Mouse (Mus musculus) granulocyte monocyte progenitor cell, adult 5-6 weeks (primary cell): ENCODE results near the gene Sympk. TPM values are rescaled to one million over a fixed set of nuclear protein-coding genes. Genes with fewer than 3 reads are reported as not detected.

Experiments
- ATAC-seq: replicated peaks from 2 replicates; pipeline ENCODE4 v1.8.0; 2016; ENCODE audit warnings: mild to moderate bottlenecking, moderate TSS enrichment, inconsistent platforms; ENCODE audit not compliant: poor library complexity, severe bottlenecking
- total RNA-seq, 2 experiments: library from RNA; stranded (forward) in 1 of 2; stranded (reverse) in 1 of 2; fragments of 200-712, 200-1000 nt in 1 of 2; fragments of >200 nt in 1 of 2; fragmentation: Nextera tagmentation in 1 of 2; gene quantifications; 2 replicates each; pipeline ENCODE4 v1.2.3; 2014 to 2017

Sympk gene
- total RNA-seq (2014; fragmentation: Nextera tagmentation) (79.9 and 98.6 TPM in 2 replicates), total RNA-seq (2017) (38.5 and 46.7 TPM in 2 replicates)

DNA sequence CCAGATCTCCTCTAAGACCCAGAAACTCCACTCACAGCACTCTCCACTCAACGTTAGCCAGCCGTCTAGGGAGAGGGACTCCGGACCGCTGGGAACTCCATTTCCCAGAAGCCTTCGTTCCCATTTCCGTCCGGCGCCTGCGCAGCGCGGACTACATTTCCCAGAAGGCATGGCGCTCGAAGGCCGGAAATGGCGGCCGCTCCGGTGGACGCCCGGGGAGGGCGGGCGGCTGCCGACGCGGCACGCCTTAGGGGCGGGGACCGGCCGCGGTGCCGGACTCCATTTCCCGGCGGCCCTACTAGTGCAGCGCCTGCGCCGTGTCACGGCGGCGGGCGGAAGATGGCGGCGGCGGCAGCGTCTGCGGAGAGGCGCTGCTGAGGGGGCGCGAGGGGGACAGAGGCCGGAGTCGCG lies at the start of gene Sympk:
Sympk (plus strand) TSS at position 282 of the 411 bp plus-strand sequence.
- peak; percentile 83 for ATAC-seq

DNA sequence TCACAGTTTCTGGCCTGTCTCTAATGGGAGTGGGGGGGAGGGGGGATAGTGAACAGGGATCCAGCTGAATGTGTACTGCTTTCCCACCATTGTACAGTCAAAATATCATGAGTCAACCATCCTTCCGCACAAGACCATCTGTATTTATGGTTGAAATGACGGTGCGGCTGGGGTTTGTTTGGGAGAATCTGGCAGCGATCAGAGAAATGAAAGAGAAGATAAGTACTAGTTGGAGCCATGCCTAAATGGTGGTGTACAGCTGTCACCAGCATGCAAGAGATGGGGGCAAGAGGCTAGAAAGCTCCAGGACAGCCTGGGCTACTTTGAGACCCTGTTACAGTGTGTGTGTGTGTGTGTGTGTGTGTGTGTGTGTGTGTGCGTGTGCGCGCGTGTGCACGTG lies 45.8 kb upstream of the Sympk start:
- ATAC-seq, result no peak

DNA sequence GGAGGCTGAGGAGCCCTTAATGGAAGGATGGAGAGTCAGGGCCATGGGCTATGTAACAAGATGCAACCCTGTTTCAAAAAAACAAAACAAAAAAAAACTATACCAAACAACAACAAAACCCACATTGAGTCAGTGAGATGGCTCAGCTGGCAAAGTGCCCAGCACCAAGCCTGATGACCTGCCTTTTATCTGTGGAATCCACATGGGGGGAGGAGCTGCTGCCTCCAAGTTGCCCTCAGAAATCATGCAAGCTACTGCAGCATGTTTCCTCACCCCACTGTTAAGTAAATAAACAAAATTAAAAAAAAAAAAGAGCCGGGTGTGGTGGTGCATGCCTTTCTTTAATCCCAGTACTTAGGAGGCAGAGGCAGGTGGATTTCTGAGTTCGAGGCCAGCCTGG lies 37.7 kb upstream of the Sympk start:
- ATAC-seq, result no peak

DNA sequence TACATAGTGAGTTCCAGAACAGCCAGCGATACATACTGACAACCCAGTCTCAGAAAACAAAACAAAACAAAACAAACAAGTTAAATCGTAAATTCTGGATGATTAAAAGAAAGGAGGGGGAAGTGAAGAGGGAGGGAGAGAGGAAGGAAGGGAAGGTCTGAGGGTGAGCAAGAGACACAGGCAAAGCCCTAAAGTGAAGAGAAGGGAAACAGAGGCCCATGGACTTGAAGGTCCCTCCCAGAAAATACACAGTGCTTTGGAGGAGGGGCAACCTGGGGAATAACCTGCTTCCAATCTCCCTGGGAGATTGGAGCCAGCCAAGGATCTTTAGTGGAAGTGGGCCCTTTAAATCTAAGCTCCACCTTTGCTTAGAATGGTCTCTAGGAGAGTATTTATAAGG lies 37.1 kb upstream of the Sympk start, which contains the start of gene Nanos2:
Nanos2 (plus strand) TSS at position 301 of the 400 bp plus-strand sequence.
- ATAC-seq, result no peak

DNA sequence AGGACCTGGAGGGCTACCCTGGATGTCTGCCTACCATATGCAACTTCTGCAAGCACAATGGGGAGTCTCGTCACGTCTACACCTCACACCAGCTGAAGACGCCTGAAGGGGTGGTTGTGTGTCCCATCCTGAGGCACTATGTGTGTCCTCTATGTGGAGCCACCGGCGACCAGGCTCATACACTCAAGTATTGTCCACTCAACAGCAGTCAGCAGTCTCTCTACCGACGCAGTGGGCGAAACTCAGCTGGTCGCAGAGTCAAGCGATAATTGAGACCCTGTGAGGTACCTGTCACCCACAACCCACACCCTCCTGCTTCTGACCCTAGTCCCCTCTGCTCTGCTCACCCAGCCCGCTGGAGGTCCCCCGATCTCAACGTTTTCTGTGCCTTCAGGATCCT lies 36.4 kb upstream of the Sympk start:
- ATAC-seq, result no peak

DNA sequence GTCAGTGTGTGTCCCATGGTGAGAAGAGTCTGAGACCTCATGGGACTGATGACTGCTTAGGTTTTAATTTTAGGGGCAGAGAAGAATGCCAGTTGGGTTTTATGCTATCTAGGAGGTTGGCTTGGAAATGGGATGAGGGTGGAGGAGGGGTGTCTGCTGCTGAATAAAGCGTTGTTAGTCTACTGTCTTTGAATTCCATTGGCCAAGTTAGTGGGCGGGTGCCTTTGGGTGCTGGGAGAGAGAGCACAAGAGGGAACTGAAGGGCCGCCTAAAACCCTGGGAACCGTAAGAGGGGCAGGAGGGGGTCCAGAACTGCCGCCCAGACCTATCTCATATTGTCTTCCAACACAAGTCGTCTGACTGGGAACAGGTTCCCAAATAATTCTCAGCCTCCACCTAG lies 35.4 kb upstream of the Sympk start:
- no peak for ATAC-seq

DNA sequence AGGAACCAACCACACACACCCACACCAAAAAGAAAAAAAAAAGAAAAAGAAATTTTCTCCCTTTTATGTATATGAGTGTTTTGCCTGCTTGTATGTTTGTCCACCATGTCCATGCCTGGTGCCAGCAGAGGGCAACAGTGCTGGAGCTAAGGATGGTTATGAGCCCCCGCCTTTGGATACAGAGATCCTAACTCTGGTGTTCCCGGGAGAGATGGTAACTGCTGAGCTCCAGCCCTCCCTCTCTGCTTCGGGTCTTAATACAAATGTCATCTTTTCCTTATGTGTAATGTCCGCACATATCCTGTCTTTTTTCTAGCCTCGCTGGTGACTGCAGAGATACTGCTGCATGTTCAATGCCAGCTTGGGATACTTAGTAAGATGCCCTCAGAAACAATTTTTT lies 34.2 kb upstream of the Sympk start:
- ATAC-seq, result no peak

DNA sequence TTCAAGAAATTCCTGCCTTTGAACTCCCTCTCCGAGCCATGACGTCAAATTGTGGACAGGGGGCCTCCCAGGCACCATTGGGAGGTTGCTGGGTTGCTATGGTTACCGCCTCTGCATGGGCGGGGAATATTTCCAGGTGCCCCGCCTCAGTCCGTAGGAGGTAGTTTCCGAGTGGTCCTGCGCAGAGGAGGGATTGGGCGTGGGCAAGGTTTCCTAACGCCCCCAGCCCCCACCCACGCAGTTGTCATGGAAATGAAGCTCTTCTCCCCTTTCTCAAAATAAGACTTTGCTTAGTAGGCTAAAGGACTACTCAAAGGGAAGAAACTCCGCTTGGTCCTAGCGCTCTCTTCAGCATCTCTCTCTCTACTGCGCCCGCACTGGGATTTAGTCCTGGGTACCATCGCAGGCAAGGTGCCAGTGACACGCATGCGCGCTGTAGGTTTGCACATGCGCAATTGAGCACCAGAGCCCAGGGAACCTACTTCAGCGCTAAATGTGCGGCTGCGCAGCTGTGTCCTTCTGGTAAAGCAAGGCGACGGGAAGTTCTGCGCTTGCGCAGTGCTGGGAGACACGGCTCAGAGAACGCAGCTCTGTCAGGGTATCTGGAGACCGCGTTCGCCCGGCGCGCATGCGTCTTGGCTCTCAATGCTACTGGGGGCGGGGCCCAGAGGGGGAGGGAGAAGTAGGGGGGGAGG lies 33.4 kb upstream of the Sympk start, which contains the start of gene Mypop:
Mypop (plus strand) TSS at position 645 of the 695 bp plus-strand sequence.
- peak; percentile 86 for ATAC-seq

DNA sequence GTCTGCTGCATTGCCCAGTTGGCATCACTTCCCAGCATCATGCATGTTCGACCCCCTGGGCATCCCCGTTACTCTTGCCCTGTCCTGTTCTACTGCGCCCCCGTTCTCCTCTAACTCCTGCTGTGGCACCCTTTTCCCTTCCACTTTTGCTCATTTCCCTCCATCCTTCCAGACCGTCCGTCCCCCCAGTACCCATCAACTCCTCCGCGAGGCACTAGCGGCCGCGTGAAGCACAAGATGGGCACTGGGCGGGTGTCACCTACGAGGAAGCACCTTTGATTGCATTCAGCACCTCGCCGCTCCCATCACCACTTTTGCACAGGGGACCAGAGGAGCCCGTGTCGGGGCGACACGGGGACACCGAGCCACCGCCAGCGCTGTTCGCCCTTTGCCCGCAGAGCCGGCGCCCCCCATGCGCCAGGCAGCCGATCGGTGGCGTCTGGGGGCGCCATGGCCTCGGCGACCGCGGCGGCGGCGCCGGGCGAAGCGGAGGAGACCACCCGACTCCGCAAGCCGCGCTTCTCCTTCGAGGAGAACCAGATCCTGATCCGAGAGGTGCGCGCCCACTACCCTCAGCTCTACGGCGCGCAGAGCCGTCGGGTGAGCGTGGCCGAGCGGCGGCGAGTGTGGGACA lies 32.4 kb upstream of the Sympk start:
- no peak for ATAC-seq

DNA sequence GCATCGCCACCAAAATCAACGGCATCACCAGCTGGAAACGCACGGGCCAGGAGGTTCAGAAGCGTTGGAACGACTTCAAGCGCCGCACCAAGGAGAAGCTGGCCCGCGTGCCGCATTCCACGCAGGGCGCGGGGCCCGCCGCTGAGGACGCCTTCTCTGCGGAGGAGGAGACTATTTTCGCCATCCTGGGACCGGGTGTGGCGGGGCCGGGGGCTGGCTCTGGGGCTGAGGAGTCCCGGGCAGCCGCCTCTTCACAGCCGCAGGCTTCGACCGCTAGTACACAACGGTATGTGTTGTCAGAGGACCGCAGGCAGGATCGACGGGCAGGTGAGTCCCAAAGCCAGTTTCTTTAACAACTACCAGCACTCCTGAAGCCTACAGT lies 31.9 kb upstream of the Sympk start:
- ATAC-seq, result no peak

DNA sequence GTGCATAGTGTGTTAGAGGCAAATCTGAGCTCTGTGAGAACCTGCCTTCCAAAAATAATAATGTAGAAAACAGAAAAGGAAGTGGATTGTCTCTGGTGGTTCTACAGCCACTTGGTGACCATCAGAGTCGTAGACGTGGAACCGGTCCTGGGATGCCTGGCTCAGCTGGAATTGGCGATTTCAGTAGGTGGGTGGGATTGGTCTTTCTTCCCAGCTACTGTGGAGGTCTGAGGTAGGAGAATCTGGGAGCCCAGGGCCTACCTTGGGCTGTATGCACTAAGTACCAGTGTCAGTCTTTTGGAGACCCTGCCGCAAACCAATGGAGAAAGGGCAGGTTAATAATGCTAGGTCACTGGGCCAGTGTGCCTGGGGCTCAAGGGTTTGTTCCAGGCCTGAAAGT lies 31.1 kb upstream of the Sympk start:
- ATAC-seq, result no peak

DNA sequence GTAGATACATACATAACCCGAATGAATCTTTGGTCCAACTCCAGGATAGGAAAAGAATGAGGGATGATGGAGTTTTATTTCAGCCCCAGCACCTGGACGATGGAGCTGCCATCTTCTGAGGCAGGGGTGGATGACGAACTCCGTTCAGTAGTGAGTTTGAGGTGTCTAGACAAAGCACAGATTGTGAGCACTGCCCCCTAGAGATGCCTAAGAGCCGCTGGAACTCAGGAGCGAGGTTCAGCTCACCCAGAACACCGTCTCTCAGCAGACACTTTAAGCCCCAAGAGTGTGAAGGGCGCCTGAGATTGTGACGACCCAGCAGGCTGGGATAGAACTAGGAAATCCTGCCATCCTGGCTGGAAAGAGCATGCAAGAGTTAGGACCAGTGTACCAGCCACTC lies 25.3 kb upstream of the Sympk start:
- no peak for ATAC-seq

DNA sequence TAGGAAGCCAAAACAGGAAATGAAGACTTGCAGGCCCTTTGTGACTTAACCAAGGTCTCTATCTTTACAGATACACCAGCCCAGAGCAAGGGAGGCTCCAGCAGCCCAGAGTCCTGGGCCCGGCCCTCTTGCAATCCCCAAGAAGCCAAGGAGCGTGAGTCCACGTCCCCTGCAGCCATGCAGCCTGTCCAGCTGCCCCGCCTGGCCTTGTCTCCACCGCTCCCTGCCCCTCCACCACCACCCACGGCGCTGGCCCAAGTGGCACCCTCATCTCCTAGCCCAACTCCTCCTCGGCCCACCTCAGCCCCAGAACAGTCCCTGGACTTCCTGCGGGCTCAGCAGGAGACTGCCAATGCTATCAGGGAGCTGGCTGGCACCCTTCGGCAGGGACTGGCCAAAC lies 23.8 kb upstream of the Sympk start:
- ATAC-seq, result no peak

DNA sequence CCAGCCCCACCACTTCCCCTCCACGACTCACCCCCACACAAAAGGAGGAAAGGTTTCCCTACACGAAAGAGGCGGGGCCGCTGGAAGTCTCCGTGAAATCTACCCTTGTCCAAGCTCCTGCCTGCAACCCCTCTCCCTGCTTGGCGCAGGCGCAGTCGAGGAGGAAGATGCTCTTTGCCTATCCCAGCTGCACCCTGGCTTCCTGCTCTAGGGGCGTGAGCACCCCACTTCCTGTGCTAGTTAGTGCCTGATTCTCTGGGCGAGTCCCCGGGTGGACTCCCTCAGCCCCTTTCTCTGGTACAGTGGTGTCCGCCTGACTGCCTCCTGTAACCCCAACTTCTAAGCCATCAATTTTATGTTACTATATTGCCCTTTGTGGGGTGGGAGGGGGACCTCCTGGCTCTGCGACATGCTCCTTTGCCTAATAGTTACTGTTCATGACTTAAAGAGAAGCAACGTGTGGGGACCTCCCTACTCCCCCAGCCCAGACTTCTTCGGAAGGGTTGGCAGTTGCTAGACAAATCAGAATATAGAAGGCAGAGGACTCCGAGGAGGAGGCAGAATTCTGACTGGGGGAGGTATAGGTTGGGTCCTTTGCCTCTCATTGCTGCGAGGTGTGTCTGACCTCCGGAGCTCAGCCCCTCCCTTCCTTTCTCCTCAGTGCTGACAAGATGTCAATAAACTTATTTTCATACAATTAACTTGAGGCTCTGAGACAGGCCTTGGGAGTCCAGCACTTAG lies 22.9 kb upstream of the Sympk start:
- peak; percentile 59 for ATAC-seq

DNA sequence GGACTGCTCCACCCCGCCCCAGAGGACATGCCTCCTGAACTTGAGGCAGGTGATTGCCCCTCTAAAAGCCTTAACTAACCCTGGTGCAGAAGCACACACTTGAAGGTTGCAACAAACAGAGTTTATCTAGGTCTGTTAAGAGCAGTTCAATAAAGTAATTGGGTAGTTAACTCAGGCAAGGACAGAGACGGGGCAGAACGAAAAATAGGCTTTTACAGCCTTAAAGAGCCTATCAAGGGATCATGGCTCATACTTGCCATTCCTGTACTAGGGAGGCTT lies 22.4 kb upstream of the Sympk start:
- no peak for ATAC-seq

DNA sequence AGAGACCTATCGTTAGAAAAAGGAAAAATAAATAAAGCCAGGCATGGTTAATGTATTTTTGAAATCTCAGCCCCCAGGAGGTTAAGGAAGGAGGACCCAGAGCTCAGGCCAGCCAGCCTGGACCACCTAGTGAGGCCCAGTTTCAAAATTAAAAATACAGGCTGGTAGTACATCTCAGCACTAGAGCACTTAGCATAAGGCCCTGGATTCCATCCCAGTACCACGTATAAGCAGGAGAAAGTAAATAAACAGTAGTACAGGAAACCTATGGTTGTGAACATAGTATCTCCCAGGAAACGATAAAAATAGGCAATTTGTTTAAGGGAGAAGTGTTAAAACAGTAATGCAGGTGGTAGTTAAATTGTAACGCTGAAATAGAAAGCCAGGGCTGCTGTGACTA lies 22.1 kb upstream of the Sympk start:
- no peak for ATAC-seq

DNA sequence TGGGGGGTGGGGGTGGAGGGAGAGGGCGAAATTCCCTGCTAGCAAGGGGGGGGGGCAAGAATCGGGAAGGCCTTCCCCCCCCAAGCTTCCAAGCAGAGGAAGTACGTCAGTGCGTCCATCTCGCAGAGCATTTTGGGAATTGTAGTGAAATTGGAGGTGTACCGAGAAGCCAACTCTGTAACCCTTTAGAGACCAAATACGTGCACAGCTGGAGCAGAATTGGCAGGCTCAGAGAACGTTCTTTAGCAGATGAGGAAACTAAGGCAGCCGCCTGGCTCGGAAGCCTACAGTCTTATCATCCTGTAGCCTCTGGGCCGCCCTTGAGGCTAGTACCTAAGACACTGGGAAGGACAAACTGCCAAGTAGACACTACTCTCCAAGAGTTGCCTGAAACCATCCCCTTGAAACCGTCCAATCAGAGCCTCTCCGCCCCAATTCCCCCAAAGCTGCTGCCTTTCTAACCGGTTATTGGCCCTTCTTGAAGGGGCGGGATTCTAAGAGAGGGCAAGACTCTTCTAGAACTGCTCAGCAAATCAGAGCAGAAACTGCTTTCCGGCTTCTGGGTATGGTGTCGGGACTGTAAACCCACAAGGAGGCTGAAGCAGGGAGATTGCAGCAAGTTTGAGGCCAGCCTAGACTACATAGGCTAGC lies 21.2 kb upstream of the Sympk start:
- peak; percentile 46 for ATAC-seq

DNA sequence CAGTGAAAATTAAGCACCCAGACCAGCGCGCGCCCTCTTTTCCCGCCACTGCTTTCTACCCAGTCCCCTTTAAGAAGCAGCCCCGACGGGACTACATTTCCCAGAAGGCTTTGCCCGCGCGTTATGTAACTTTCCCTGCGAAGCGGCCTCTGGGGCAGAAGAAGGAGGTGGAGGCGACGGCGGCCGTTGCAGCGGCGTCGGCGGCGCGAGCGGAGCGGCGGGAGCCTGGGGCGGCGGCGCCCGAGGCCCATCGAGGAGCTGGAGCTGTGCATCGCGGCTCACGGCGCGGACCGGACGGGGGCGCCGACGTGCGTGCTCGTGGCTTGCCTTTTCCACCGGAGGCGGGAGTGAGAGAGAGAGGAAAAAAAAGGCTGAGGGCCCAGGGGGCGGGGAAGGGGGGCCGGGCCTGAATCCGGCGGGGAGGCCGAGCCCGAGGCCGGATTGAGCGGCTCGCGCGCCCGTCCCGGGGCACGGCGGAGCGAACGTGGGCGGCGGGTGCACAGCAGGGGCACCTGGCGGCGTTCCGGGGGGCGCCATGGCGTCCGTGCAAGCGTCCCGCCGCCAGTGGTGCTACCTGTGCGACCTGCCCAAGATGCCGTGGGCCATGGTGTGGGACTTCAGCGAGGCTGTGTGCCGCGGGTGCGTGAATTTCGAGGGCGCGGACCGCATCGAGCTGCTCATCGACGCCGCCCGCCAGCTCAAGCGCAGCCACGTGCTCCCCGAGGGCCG lies 20.1 kb upstream of the Sympk start, which contains the start of gene Irf2bp1:
Irf2bp1 (plus strand) TSS at position 143 of the 729 bp plus-strand sequence.
- peak; percentile 45 for ATAC-seq

DNA sequence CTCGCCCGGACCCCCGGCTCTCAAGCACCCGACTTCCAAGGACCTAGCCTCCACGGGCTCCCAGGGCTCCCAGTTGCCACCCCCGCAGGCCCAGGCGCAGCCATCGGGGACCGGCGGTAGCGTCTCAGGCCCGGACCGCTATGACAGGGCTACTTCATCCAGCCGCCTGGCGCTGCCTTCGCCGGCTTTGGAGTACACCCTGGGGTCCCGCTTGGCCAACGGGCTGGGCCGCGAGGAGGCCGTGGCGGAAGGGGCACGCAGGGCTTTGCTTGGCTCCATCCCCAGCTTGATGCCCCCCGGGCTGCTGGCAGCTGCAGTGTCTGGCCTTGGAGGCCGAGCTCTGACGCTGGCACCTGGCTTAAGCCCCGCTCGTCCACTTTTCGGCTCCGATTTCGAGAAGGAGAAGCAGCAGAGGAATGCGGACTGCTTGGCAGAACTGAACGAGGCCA lies 19.5 kb upstream of the Sympk start:
- ATAC-seq, result no peak

DNA sequence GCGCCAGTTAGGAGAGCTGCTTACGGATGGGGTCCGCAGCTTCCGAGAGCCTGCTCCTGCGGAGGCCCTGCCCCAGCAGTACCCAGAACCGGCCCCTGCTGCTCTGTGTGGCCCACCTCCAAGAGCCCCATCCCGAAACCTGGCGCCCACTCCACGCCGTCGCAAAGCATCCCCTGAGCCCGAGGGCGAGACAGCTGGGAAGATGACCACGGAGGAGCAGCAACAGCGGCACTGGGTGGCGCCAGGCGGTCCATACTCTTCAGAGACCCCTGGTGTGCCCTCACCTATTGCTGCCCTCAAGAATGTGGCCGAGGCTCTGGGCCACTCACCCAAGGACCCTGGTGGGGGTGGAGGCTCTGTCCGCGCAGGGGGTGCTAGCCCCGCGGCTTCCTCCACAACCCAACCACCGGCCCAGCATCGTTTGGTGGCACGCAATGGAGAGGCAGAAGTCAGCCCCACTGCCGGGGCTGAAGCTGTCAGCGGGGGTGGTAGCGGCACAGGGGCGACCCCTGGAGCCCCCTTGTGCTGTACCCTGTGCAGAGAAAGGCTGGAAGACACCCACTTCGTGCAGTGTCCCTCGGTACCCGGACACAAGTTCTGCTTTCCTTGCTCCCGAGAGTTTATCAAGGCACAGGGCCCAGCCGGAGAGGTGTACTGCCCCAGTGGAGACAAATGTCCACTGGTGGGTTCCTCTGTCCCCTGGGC lies 18.6 kb upstream of the Sympk start:
- ATAC-seq, result no peak
